Mouse (Mus musculus) forebrain, embryonic 12.5 days (tissue): ENCODE data around the gene Akr1c19. TPM values are rescaled to one million over a fixed set of nuclear protein-coding genes. Genes with fewer than 3 reads are reported as not detected.

ENCODE experiments used
- ATAC-seq: fragments of 200-750 bp; cut with Nextera tagmentation; 2 replicates; pipeline ENCODE4 v1.8.0; 2017; ENCODE audit warnings: moderate TSS enrichment; ENCODE audit not compliant: low FRiP score
- H3K27ac ChIP-seq: fragments of 300-500 bp; sonication (generic); 2 replicates; pipeline ENCODE4 v1.5.1; 2016; ENCODE audit warnings: mild to moderate bottlenecking
- H3K27me3 ChIP-seq: fragments of 300-500 bp; sonication (generic); 2 replicates; pipeline ENCODE4 v1.6.1; 2016; ENCODE audit warnings: mild to moderate bottlenecking
- H3K36me3 ChIP-seq: fragments of 300-500 bp; sonication (generic); replicated peaks from 2 replicates; pipeline ENCODE4 v1.6.1; 2016; ENCODE audit warnings: mild to moderate bottlenecking
- H3K4me1 ChIP-seq: fragments of 300-500 bp; sonication (generic); 2 replicates; pipeline ENCODE4 v1.6.1; 2016
- H3K4me2 ChIP-seq: fragments of 300-500 bp; sonication (generic); 2 replicates; pipeline ENCODE4 v1.6.1; 2016; ENCODE audit warnings: mild to moderate bottlenecking, moderate library complexity
- H3K4me3 ChIP-seq: fragments of 300-500 bp; sonication (generic); replicated peaks from 2 replicates; pipeline ENCODE4 v1.5.1; 2016; ENCODE audit warnings: mild to moderate bottlenecking
- H3K9ac ChIP-seq: fragments of 300-500 bp; sonication (generic); 2 replicates; pipeline ENCODE4 v1.6.1; 2016; ENCODE audit warnings: mild to moderate bottlenecking
- H3K9me3 ChIP-seq: fragments of 300-500 bp; sonication (generic); 2 replicates; pipeline ENCODE4 v1.6.1; 2016
- WGBS: fragments of 180-500 bp; shearing (Covaris S2); methylation state at CpG from one replicate; pipeline ENCODE4 v1.1.7; 2016; 5-methylcytosine and 5-hydroxymethylcytosine counted together
- polyA plus RNA-seq: library from polyadenylated mRNA; unstranded; fragments of >200 nt; fragmentation: Nextera tagmentation; extraction: Ambion mirVana; gene quantifications from 2 replicates; pipeline ENCODE4 v1.2.1, GENCODE M21; 2016

Akr1c19 gene
- polyA plus RNA-seq, 1 experiment from 2014 or later: 0.54 TPM

DNA sequence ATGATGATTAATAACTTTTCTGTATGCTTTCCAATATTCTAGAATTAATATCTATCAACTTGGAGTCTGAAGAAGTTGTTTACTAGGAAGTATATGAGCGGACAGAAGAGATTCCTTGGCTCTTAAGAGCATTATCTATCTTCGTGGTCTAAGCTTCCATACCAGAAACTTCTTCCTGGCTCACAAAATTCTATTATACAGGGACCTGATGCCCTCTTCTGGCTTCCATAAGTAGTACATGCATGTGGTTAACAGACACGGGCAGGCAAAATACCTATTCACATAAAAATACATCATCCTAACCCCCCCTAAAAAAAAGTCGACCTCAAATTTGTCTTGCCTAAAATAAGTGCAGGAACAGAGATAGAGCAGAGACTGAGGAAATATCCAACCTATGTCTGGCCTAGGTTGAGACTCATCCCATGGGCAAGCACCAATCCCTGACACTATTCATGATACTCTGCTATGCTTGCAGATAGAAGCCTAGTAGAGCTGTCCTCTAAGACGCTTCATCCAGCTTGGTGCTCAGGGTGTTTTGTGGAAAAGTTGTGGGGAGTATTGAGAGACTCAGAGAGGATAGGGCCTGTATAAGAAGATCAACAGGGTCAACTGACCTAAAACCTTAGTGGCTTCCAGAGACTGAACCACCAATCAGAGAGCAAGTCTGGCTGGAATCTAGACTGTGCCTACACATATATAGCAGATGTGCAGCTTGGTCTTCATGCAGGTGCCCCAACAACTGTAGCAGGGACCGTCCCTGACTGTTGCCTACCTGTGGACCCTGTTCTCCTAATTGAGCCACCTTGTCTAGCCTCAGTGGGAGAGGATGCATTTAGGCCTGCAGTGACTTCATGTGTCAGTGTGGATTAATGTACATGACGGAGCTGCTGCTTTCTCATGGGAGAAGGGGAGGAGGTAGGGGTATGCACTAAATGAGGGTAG is 53.2 kb downstream of the Akr1c19 start:
- Histone ChIP-seq H3K9ac (no peak overlapping the region), H3K4me3 (no peak overlapping the region), H3K36me3 (no peaks in the 10 kb centered on the region), H3K27me3 (no peaks in the 10 kb centered on the region), H3K4me2 (no peak overlapping the region), H3K9me3 (no peaks in the 10 kb centered on the region), H3K4me1 (no peaks in the 10 kb centered on the region), H3K27ac (no peak overlapping the region)
- 35% methylated on average over 7 of the region's 7 CpGs for WGBS
- peak; percentile 63; the same call in 1 of the 2 replicates for ATAC-seq

- H3K4me1 ChIP-seq: no peaks in the 10 kb centered on the region
- no peak for ATAC-seq
- 90% methylated on average over 4 of the region's 4 CpGs for WGBS
- no peaks in the 10 kb centered on the region for H3K9me3 ChIP-seq
- H3K9ac ChIP-seq: no peak overlapping the region
- H3K4me3 ChIP-seq: no peak overlapping the region
- H3K27ac ChIP-seq: no peak overlapping the region
- H3K27me3 ChIP-seq: no peaks in the 10 kb centered on the region
- H3K36me3 ChIP-seq: no peaks in the 10 kb centered on the region
- no peak overlapping the region for H3K4me2 ChIP-seq
Observed at GRCm38 (mm10) chr13:4296991-4297390, 68.5 kb downstream of the Akr1c19 start.

Other genes with a start within 250 kb of the Akr1c19 start
- 0.29 and 0.32 TPM in 2 replicates for gene Akr1c14, start 179.7 kb upstream of the Akr1c19 start, polyA plus RNA-seq
- not detected in 2 replicates for gene Akr1c18, start 78.0 kb upstream of the Akr1c19 start, polyA plus RNA-seq
- gene Akr1c13, start 37.5 kb upstream of the Akr1c19 start, polyA plus RNA-seq: 0.91 and 1.5 TPM in 2 replicates
- gene Akr1c12, start 50.7 kb downstream of the Akr1c19 start, polyA plus RNA-seq: 0.15 and 0.17 TPM in 2 replicates
- gene Akr1c6, start 205.6 kb downstream of the Akr1c19 start, polyA plus RNA-seq: not detected in 2 replicates